Mouse (Mus musculus) kidney, postnatal 0 days (tissue): Measurements from ENCODE around the gene Rab5if. TPM values are rescaled to one million over a fixed set of nuclear protein-coding genes. Genes with fewer than 3 reads are reported as not detected.
"Not testable (repeated sequence)": the region's sequence is repeated elsewhere in the genome, so short reads cannot be mapped to it uniquely, and the experiment has no call there.

Experiments used
- ATAC-seq: fragments of 200-750 bp; cut with Nextera tagmentation; replicated peaks from 2 replicates; pipeline ENCODE4 v1.8.0; 2017; ENCODE audit warnings: low read depth, moderate number of reproducible peaks, moderate TSS enrichment, moderate library complexity; ENCODE audit not compliant: low FRiP score
- DNase-seq: peaks from one replicate; pipeline ENCODE4 v3.0.0-alpha.2; 2016; ENCODE audit warnings: low spot score
- H3K27ac ChIP-seq: fragments of 300-500 bp; sonication (generic); 2 replicates; pipeline ENCODE4 v1.5.1; 2014; ENCODE audit warnings: mild to moderate bottlenecking
- H3K27me3 ChIP-seq: fragments of 300-500 bp; sonication (generic); 2 replicates; pipeline ENCODE4 v1.6.1; 2014; ENCODE audit warnings: low read length, mixed read lengths; ENCODE audit not compliant: insufficient read depth
- H3K36me3 ChIP-seq: fragments of 300-500 bp; sonication (generic); 2 replicates; pipeline ENCODE4 v1.6.1; 2014; ENCODE audit warnings: low read length, mixed read lengths; ENCODE audit not compliant: insufficient read depth
- H3K4me1 ChIP-seq: fragments of 300-500 bp; sonication (generic); replicated peaks from 2 replicates; pipeline ENCODE4 v1.6.1; 2014; ENCODE audit warnings: antibody characterized with exemption, low read length, mixed read lengths; ENCODE audit not compliant: insufficient read depth
- H3K4me2 ChIP-seq: fragments of 300-500 bp; sonication (generic); 2 replicates; pipeline ENCODE4 v1.6.1; 2014; ENCODE audit warnings: mild to moderate bottlenecking, low read length, moderate library complexity, mixed read lengths
- H3K4me3 ChIP-seq: fragments of 300-500 bp; sonication (generic); replicated peaks from 2 replicates; pipeline ENCODE4 v1.5.1; 2014; ENCODE audit warnings: low read depth, low read length
- H3K9ac ChIP-seq: fragments of 300-500 bp; sonication (generic); 2 replicates; pipeline ENCODE4 v1.6.1; 2014; ENCODE audit warnings: low read depth, low read length
- H3K9me3 ChIP-seq: fragments of 300-500 bp; sonication (generic); replicated peaks from 2 replicates; pipeline ENCODE4 v1.6.1; 2016; ENCODE audit warnings: low read length, inconsistent platforms, mixed read lengths
- CTCF ChIP-seq: IDR thresholded peaks from 2 replicates; pipeline ENCODE4 v1.5.1; 2016; ENCODE audit warnings: antibody characterized with exemption, low read depth, mild to moderate bottlenecking, moderate library complexity
- WGBS: fragments of 180-500 bp; shearing (Covaris S2); extraction: QIAGEN DNeasy Blood & Tissue Kit; methylation state at CpG from one replicate; pipeline ENCODE4 v1.1.7; 2014; 5-methylcytosine and 5-hydroxymethylcytosine counted together
- polyA plus RNA-seq: library from polyadenylated mRNA; unstranded; fragments of >200 nt; fragmentation: Nextera tagmentation; extraction: Ambion mirVana; gene quantifications from 2 replicates; pipeline ENCODE4 v1.2.1, GENCODE M21; 2015

Gene Rab5if
- polyA plus RNA-seq, 1 experiment from 2014 or later: 252 TPM

GRCm38 (mm10) chr2:156901344-156901743 is 38.4 kb downstream of the Rab5if start:
- Histone ChIP-seq H3K4me1 (no peaks in the 10 kb centered on the region), H3K4me2 (no peak overlapping the region), H3K27me3 (no peaks in the 10 kb centered on the region), H3K4me3 (no peak overlapping the region), H3K36me3 (no peaks in the 10 kb centered on the region), H3K9me3 (no peaks in the 10 kb centered on the region), H3K9ac (no peak overlapping the region), H3K27ac (no peak overlapping the region)
- no peak for TF ChIP-seq CTCF
- DNase-seq (no peak), ATAC-seq (no peak)
- WGBS: 70% methylated on average over 2 of the region's 2 CpGs

- H3K4me1 ChIP-seq: no peaks in the 10 kb centered on the region
- H3K27ac ChIP-seq: no peak overlapping the region
- no peak for TF ChIP-seq CTCF
- H3K9ac ChIP-seq: no peak overlapping the region
- no peaks in the 10 kb centered on the region for H3K27me3 ChIP-seq
- H3K4me2 ChIP-seq: no peak overlapping the region
- WGBS: 70% methylated on average over 6 of the region's 6 CpGs
- no peak for DNase-seq
- H3K36me3 ChIP-seq: no peaks in the 10 kb centered on the region
- H3K4me3 ChIP-seq: no peak overlapping the region
- no peak for ATAC-seq
- H3K9me3 ChIP-seq: no peaks in the 10 kb centered on the region
These were observed 39.0 kb downstream of the Rab5if start for GRCm38 (mm10) chr2:156901883-156902282.

GRCm38 (mm10) chr2:156902411-156902810 is 39.5 kb downstream of the Rab5if start:
- H3K36me3 ChIP-seq, H3K27ac ChIP-seq, H3K4me2 ChIP-seq, H3K4me3 ChIP-seq, H3K27me3 ChIP-seq, H3K4me1 ChIP-seq, ATAC-seq, DNase-seq, H3K9ac ChIP-seq, H3K9me3 ChIP-seq: not testable (repeated sequence)
- WGBS: 86% methylated on average over 3 of the region's 4 CpGs

- H3K36me3 ChIP-seq: no peaks in the 10 kb centered on the region
- peak; percentile 51 for TF ChIP-seq CTCF
- no peaks in the 10 kb centered on the region for H3K4me1 ChIP-seq
- no peaks in the 10 kb centered on the region for H3K27me3 ChIP-seq
- no peak overlapping the region for H3K9ac ChIP-seq
- DNase-seq: peak; percentile 27
- H3K27ac ChIP-seq: no peak overlapping the region
- H3K9me3 ChIP-seq: no peaks in the 10 kb centered on the region
- 29% methylated on average over 2 of the region's 2 CpGs for WGBS
- no peak for ATAC-seq
- no peak overlapping the region for H3K4me3 ChIP-seq
- no peak overlapping the region for H3K4me2 ChIP-seq
These were observed 40.4 kb downstream of the Rab5if start for GRCm38 (mm10) chr2:156903367-156903766.

GRCm38 (mm10) chr2:156904976-156905717 is 42.2 kb downstream of the Rab5if start:
- Histone ChIP-seq H3K4me3 (no peak overlapping the region), H3K4me1 (no peaks in the 10 kb centered on the region), H3K4me2 (no peak overlapping the region), H3K27me3 (no peaks in the 10 kb centered on the region), H3K9ac (no peak overlapping the region), H3K9me3 (no peaks in the 10 kb centered on the region), H3K27ac (no peak overlapping the region), H3K36me3 (no peaks in the 10 kb centered on the region)
- ATAC-seq (0 out of 2 replicates have a peak, but pooled peaks have one; percentile 52), DNase-seq (peak; percentile 90)
- 20% methylated on average over 6 of the region's 6 CpGs for WGBS
- TF ChIP-seq CTCF: peak; percentile 93

GRCm38 (mm10) chr2:156905931-156906330 is 43.0 kb downstream of the Rab5if start:
- DNase-seq, ATAC-seq, H3K4me2 ChIP-seq, H3K9me3 ChIP-seq, H3K27me3 ChIP-seq, H3K27ac ChIP-seq, H3K4me1 ChIP-seq, H3K4me3 ChIP-seq, H3K9ac ChIP-seq, H3K36me3 ChIP-seq: not testable (repeated sequence)
- whole genome bisulfite sequencing: 34% methylated on average over 4 of the region's 4 CpGs

- no peak for ATAC-seq
- no peak overlapping the region for H3K27ac ChIP-seq
- TF ChIP-seq CTCF: no peak
- H3K4me3 ChIP-seq: no peak overlapping the region
- DNase-seq: peak; percentile 50
- H3K4me2 ChIP-seq: no peak overlapping the region
- H3K9me3 ChIP-seq: no peaks in the 10 kb centered on the region
- no peaks in the 10 kb centered on the region for H3K4me1 ChIP-seq
- 55% methylated on average over 5 of the region's 5 CpGs for WGBS
- no peaks in the 10 kb centered on the region for H3K36me3 ChIP-seq
- no peaks in the 10 kb centered on the region for H3K27me3 ChIP-seq
- no peak overlapping the region for H3K9ac ChIP-seq
These were observed 50.3 kb downstream of the Rab5if start for GRCm38 (mm10) chr2:156913191-156913590.
